Mouse (Mus musculus): ENCODE measurements around the gene Lcor. TPM values are rescaled to one million over a fixed set of nuclear protein-coding genes. Genes with fewer than 3 reads are reported as not detected.
A peak's percentile ranks its signal among the peaks of the same experiment; 100 is the strongest.

Gene Lcor
- polyA plus RNA-seq, 1 experiment from 2014 or later = 16.0 TPM

DNA sequence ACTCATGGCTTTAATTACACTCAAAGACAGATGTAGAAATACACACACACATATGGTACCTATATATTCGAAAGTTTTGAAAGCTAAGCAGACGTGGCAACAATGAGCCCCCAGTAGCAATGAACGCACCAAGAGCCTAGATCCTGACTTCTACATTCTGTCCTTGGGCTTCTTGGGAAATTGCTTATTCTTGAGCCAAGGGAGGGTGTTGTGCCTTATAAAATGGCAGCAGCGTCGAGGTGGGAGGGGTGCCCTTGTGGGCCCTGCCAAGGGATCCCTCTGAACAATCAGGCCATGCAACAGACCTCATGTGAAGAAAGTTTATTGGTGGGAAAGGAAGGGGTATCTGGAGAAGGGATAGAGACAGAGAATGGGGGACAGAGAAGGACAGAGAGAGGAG is 18.6 kb upstream of the Lcor start:
- no peaks in the 10 kb centered on the region for H3K4me1 ChIP-seq (replicated peaks; ENCODE audit: control insufficient read depth, insufficient read depth, low read length)
- no peak overlapping the region for H3K9ac ChIP-seq (ENCODE audit: low read depth, low read length)
- TF ChIP-seq CTCF (IDR thresholded peaks at IDR 0.05; ENCODE audit: low read depth) = no peak
- no peaks in the 10 kb centered on the region for H3K27me3 ChIP-seq (replicated peaks; ENCODE audit: control insufficient read depth, insufficient read depth, low read length)
- H3K36me3 ChIP-seq (ENCODE audit: control insufficient read depth, insufficient read depth) = no peaks in the 10 kb centered on the region
- H3K27ac ChIP-seq (ENCODE audit: low read depth, low read length) = no peak overlapping the region
- H3K4me3 ChIP-seq (ENCODE audit: low read depth, low read length) = no peak overlapping the region
- no peaks in the 10 kb centered on the region for H3K9me3 ChIP-seq (ENCODE audit: control insufficient read depth)
- ATAC-seq = no peak
- 92% methylated on average over 5 of the region's 5 CpGs for WGBS
- no peak overlapping the region for H3K4me2 ChIP-seq (replicated peaks; ENCODE audit: low read depth)

DNA sequence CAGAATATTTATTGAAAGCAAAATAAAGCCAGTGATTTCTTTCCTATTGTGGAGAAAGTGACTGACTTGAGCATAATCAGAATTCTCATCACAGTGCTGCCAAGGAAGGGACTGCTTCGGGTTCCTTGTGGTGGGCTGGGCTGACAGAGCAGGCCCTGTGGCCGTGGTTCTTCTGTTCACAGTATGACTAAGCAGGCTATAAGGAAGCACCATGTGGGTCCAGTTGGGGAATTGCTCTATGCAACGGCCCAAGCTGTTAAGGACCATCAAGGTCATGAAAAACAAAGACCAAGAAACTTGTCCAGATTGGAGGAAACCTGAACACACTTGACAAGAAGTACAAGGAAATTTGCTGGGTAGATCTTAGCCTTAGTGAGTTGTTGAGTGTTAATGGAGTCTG is 16.0 kb upstream of the Lcor start:
- Histone ChIP-seq H3K9ac (ENCODE audit: low read depth, low read length) (no peak overlapping the region), H3K27me3 (replicated peaks; ENCODE audit: control insufficient read depth, insufficient read depth, low read length) (no peaks in the 10 kb centered on the region), H3K9me3 (ENCODE audit: control insufficient read depth) (no peaks in the 10 kb centered on the region), H3K4me1 (replicated peaks; ENCODE audit: control insufficient read depth, insufficient read depth, low read length) (no peaks in the 10 kb centered on the region), H3K4me3 (ENCODE audit: low read depth, low read length) (no peak overlapping the region), H3K27ac (ENCODE audit: low read depth, low read length) (no peak overlapping the region), H3K4me2 (replicated peaks; ENCODE audit: low read depth) (no peak overlapping the region), H3K36me3 (ENCODE audit: control insufficient read depth, insufficient read depth) (no peaks in the 10 kb centered on the region)
- WGBS = 70% methylated on average over 3 of the region's 3 CpGs
- no peak for TF ChIP-seq CTCF (IDR thresholded peaks at IDR 0.05; ENCODE audit: low read depth)
- no peak for ATAC-seq

DNA sequence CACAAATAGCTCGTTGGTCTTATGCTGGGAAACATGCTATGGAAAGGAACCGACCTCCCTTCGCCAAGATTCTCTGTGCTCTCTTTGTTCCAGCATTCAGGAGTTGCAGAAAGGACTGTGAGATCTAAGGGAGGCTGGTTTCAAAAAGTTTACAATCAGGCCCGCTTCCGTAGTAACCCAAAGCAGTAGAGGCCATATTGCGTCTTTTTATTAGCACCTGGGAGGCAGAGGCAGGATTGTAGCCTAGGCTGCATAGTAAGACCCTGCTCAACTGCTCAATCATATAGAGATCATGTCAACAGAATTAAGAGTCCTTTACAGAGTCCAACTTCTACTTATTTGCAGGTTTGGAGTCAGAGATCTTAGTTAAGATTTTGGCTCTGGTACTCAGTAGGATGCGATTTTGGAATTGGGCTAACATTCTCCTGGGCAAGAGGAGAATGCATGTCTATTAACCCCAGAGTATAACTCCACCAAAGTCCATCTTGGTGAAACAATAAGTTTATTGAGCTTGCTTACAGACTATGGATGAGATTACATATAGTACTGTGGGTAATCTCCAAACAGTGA is 8.8 kb upstream of the Lcor start:
- WGBS = 91% methylated on average over 7 of the region's 7 CpGs

DNA sequence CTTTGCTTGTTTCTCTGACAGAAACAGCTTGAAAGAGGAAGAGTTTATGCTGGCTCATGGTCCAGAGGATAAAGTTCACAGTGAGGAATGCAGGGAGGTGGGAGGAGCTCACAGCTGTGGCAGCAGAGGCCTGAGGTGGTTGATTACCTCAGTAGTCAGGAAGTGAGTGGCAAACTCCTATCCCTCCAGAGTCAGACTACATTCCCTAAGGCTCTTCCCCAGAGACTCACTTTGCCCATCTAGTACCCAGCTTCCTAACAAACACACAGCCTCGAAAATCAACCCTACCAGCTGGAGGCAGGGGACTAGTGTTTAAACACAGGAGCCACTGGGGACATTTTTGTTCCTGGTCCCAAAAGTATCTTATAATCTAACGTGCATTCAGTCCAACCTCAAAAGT is 7.5 kb upstream of the Lcor start:
- WGBS = 39% methylated on average over 2 of the region's 2 CpGs
- ATAC-seq = peak; percentile 94
- Histone ChIP-seq H3K36me3 (ENCODE audit: control insufficient read depth, insufficient read depth) (no peaks in the 10 kb centered on the region), H3K4me1 (replicated peaks; ENCODE audit: control insufficient read depth, insufficient read depth, low read length) (peaks cover 4% of the 10 kb centered on the region; the same call in 1 of the 2 replicates), H3K9ac (ENCODE audit: low read depth, low read length) (no peak overlapping the region), H3K4me3 (ENCODE audit: low read depth, low read length) (no peak overlapping the region), H3K4me2 (replicated peaks; ENCODE audit: low read depth) (peak overlapping the region; percentile 44; the same call in 1 of the 2 replicates), H3K27ac (ENCODE audit: low read depth, low read length) (peak overlapping the region; percentile 70), H3K9me3 (ENCODE audit: control insufficient read depth) (no peaks in the 10 kb centered on the region), H3K27me3 (replicated peaks; ENCODE audit: control insufficient read depth, insufficient read depth, low read length) (no peaks in the 10 kb centered on the region)
- no peak for TF ChIP-seq CTCF (IDR thresholded peaks at IDR 0.05; ENCODE audit: low read depth)

More for the DNA sequence above, 8.8 kb upstream of the Lcor start:
- Histone ChIP-seq H3K4me3 (ENCODE audit: low read depth, low read length) (no peak overlapping the region), H3K27me3 (replicated peaks; ENCODE audit: control insufficient read depth, insufficient read depth, low read length) (no peaks in the 10 kb centered on the region), H3K9me3 (ENCODE audit: control insufficient read depth) (no peaks in the 10 kb centered on the region), H3K36me3 (ENCODE audit: control insufficient read depth, insufficient read depth) (no peaks in the 10 kb centered on the region), H3K4me2 (replicated peaks; ENCODE audit: low read depth) (no peak overlapping the region; the same call in 1 of the 2 replicates), H3K9ac (ENCODE audit: low read depth, low read length) (no peak overlapping the region), H3K4me1 (replicated peaks; ENCODE audit: control insufficient read depth, insufficient read depth, low read length) (peaks cover 4% of the 10 kb centered on the region; the same call in 1 of the 2 replicates), H3K27ac (ENCODE audit: low read depth, low read length) (peak overlapping the region; percentile 70; the same call in 1 of the 2 replicates)
- no peak for ATAC-seq
- TF ChIP-seq CTCF (IDR thresholded peaks at IDR 0.05; ENCODE audit: low read depth) = no peak

DNA sequence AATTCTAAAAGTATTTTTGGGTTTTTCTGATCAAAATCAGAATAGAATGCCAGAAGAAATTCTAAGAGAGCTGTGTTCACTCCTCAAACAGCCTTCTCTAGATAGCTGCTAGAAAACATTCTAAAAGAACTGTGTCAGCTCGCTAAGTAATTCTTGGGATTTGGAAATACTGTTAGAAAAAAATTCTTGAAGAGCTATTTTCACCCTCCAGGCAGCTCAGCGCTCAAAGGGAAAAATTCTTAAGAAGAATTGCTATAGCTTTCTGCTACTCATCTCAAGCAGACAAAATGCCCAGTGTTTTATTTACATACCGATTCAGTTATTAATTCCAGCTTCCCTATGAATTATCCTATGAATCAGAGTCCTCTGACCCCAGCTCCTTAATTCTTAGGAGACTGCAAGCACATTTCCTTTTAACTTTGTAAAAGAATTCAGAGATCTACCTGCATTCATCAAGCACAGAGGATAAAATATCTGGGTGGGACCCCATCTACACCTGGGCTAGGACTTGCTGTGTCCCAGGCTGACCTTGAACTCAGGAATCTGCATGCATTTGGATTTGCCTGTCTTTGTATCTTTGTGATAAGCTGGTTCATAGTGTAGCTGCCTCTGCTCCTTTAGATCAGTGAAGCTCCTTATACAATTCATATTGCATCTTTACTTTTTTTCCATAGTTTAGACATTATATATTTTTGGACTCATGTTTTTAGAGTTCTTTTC is 5.7 kb upstream of the Lcor start:
- Histone ChIP-seq H3K27me3 (replicated peaks; ENCODE audit: control insufficient read depth, insufficient read depth, low read length) (no peaks in the 10 kb centered on the region), H3K4me1 (replicated peaks; ENCODE audit: control insufficient read depth, insufficient read depth, low read length) (peaks cover 4% of the 10 kb centered on the region; the same call in 1 of the 2 replicates), H3K27ac (ENCODE audit: low read depth, low read length) (no peak overlapping the region), H3K9me3 (ENCODE audit: control insufficient read depth) (no peaks in the 10 kb centered on the region), H3K36me3 (ENCODE audit: control insufficient read depth, insufficient read depth) (no peaks in the 10 kb centered on the region), H3K4me2 (replicated peaks; ENCODE audit: low read depth) (no peak overlapping the region), H3K9ac (ENCODE audit: low read depth, low read length) (no peak overlapping the region), H3K4me3 (ENCODE audit: low read depth, low read length) (no peak overlapping the region)
- WGBS = 75% methylated on average over 3 of the region's 3 CpGs
- ATAC-seq = no peak
- no peak for TF ChIP-seq CTCF (IDR thresholded peaks at IDR 0.05; ENCODE audit: low read depth)

DNA sequence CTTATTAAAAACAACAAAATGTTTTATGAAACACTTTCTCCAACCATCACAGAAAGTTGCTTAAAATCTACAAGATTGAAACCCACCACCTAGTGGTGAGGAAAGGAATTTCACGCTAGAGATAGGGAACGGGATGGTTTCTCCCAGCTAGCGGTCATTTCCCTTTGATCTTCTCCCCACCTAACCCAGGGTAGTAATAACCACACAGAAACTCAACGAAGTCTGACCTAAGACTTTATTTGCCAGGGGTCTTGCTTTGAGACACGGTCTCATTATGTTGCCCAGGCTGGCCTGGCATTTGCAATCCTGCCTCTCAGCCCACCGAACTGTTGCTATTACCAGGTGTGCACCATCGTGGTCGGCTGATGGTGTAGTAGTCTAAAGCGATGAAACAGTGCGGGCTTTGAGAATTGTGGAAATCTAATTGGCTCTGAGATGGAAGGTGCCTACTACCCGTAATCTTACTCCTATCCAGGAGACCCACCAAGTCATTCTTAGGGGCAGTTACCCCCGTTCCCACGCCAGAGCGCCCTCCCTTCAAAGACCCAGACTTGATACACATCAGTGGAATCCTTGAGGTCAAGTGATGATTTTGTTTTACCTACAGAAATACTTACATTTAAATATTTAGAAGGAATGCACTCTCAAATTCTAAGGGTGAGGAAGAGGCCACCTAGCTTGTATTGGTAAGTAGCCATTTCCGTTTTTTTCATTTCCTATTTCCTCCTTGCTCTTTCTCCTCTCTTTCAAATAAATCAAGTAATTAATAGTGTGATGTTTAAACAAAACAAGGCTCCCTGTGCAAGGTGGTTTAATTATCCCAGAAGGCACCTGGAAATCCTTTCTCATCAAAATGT is 1.2 kb upstream of the Lcor start:
- H3K4me2 ChIP-seq (replicated peaks; ENCODE audit: low read depth) = peak overlapping the region; percentile 82
- no peak for ATAC-seq
- peak overlapping the region; percentile 82 for H3K9ac ChIP-seq (ENCODE audit: low read depth, low read length)
- peak overlapping the region; percentile 89 for H3K4me3 ChIP-seq (ENCODE audit: low read depth, low read length)
- peak overlapping the region; percentile 98; the same call in 1 of the 2 replicates for H3K27ac ChIP-seq (ENCODE audit: low read depth, low read length)
- H3K27me3 ChIP-seq (replicated peaks; ENCODE audit: control insufficient read depth, insufficient read depth, low read length) = no peaks in the 10 kb centered on the region
- no peaks in the 10 kb centered on the region for H3K9me3 ChIP-seq (ENCODE audit: control insufficient read depth)
- 16% methylated on average over 15 of the region's 15 CpGs for WGBS
- H3K36me3 ChIP-seq (ENCODE audit: control insufficient read depth, insufficient read depth) = no peaks in the 10 kb centered on the region
- H3K4me1 ChIP-seq (replicated peaks; ENCODE audit: control insufficient read depth, insufficient read depth, low read length) = 0 out of 2 replicates have a peak, but pooled peaks cover 3% of the 10 kb centered on the region
- peak; percentile 83 for TF ChIP-seq CTCF (IDR thresholded peaks at IDR 0.05; ENCODE audit: low read depth)
